Mouse (Mus musculus): ENCODE results near the gene Apom. TPM values are rescaled to one million over a fixed set of nuclear protein-coding genes. Genes with fewer than 3 reads are reported as not detected.
"Not testable (repeated sequence)": the region's sequence is repeated elsewhere in the genome, so short reads cannot be mapped to it uniquely, and the experiment has no call there.

The Apom gene
- total RNA-seq, 4 experiments from 2014 or later: not detected

DNA sequence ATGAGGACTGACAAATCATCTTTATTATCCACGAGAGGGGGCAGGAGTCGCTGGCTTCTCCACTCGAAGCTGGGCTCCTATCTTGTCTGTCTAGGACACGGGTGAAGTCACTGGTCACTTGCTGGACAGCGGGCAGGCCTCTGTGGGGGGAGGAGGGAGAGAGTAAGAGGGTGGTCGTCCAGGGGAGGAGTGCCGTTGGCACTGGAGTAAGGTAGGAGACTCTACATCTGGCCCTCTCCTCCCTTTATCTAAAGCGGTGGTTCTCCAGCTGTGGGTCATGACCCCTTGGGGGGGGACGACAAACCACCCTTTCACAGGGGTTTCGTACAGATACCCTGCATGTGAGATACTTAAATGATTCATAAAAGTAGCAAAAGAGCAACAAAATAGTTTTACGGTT is 2.9 kb downstream of the Apom start:
- DNase-seq (ENCODE audit: low spot score in 2 of 2): no peak

DNA sequence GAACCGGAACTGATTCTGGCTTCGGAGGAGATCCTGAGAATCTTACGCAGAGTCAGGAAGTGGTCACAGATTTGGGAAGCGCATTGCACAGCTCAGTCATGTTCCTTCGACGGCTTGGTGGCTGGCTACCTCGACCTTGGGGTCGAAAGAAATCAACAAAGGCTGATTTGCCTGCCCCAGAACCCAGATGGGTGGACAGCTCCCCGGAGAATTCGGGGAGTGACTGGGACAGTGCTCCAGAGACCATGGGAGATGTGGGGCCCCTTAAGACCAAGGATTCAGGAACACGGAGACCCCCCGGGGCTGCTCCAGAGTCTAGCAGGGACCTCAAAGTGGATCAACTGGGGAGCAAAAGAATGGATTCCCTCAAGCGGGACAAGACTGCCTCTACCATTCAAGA is 4.8 kb downstream of the Apom start:
- DNase-seq (ENCODE audit: low spot score in 2 of 2): no peak

DNA sequence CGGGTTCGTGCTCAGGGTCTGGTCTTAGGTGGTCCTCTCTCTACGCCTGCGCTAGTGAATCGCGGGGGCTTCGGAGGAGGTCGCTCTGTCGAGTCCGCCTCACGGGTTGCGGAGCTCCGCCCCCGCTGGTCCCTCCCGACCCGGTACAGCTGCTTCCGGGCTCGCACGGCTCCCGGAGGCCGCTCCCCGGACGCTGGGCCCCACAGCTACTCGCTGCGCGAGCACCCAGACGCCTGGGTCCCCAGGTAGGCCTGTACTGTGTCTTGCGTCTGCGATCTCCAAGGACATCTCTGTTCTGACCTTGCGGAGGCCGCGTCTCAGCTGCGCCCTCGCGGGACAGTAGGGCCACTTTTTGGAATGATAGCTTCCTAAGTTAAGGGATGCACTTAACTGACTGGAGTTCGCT is 5.6 kb downstream of the Apom start, which contains the start of gene D17H6S53E:
Gene D17H6S53E, plus strand, starts transcription at position 168 of the 406 bp plus-strand sequence.
- peak; percentile 56 to 66 for DNase-seq (ENCODE audit: low spot score in 2 of 2)

DNA sequence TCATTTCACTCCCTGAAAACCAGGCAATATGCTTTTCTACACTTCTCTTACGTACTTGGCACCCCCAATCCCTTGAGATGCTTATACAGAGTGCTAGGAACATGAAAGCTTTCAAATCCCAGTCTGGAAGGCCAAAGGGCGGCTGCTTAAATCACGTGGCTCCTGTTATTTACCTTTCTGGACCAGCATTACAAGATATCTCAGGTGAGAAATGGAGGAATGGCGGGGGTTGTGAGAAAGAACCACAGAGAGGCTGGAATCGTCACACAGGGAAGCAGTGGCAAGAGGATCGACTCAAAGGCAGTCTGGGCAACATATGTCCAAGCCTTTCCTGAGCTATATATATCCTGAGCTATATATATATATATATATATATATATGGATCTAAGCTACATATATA is 6.3 kb downstream of the Apom start:
- no peak for DNase-seq (ENCODE audit: low spot score in 2 of 2)

DNA sequence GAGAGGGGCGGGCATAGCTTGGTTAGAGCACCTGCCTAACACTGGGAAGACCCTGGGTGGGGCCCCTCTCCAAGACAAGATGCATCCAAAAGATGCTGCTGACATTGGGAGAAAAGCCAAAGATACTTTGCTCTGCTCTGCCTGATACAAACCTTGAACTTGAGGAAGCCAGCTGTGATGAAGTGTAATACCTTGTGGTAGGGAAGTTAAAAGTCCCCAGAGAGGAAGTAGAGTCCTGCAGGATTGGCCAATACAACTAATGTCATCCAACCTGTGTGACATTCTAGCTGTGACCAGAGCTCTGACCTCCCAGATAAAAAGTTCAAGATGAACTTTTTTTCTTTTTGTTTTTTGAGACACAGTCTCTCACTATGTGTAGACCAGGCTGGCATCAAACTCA is 6.8 kb downstream of the Apom start:
- no peak for DNase-seq (ENCODE audit: low spot score in 2 of 2)

DNA sequence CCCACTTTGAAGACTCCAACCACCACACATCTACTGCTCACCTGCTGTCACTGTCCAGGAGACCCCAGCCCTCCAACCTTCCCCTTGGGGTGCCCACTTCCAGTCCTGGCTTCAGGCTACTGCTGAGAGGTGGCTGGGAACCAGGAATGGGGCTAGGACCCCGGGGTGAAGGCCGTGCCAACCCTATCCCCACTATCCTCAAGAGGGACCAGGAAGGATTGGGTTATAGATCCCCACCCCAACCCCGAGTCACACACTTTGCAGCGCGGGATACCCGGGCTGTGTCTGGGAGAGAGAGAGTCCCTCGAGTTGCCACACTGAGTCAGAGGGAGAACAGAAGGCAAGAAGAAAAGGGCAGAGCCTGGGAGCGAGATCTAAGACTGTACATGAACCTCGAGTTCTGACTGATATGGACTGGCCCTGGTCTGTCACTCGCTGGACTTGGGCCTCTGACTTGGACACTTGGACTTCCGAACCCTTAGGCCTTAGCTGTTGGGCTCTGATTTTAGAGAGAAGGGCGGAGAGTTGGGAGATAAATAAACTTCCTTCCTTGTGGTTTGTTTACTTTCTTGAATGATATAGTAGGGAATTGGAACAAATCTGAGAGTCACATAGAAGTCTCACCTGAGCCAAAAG is 7.5 kb downstream of the Apom start:
- DNase-seq (ENCODE audit: low spot score in 2 of 2): not testable (repeated sequence)

DNA sequence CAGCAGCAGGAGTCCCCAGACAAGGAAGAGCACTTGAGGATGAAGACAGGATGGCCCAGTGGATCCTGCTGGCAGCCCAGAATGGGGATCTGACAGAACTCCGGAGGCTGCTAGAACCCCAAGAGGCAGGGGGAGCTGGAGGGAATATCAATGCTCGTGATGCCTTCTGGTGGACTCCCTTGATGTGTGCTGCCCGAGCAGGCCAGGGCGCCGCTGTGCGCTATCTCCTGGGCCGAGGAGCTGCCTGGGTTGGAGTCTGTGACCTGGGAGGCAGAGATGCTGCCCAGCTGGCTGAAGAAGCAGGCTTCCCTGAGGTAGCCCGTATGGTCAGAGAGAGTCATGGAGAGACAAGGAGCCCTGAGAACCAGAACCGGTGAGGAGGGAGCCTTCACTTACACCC is 8.6 kb downstream of the Apom start:
- DNase-seq (ENCODE audit: low spot score in 2 of 2): not testable (repeated sequence)

DNA sequence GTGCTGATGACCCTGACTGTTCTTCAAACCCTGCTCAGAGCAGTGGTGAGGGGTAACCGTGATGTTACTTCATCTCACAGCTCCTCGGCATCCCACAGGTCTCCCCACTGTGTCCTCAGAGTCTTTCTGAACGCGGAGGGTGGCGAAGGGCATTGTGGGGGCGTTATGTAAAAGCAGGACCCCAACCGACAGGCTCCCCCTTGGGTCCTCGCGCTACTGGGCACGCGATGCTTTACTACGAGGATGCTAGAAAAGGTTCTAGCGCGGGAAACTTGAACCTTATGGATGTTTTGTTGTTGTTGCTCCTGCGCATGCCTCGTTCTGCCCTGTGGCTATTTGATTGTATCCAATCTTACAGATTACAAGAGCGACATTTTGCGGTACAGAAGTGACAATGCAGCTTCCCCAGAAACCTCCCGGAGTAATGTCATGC is 10.0 kb downstream of the Apom start, which contains the start of gene Csnk2b:
Gene Csnk2b, minus strand, starts transcription at position 183 of the 433 bp plus-strand sequence.
- peak; percentile 59 to 68 for DNase-seq (ENCODE audit: low spot score in 2 of 2)

DNA sequence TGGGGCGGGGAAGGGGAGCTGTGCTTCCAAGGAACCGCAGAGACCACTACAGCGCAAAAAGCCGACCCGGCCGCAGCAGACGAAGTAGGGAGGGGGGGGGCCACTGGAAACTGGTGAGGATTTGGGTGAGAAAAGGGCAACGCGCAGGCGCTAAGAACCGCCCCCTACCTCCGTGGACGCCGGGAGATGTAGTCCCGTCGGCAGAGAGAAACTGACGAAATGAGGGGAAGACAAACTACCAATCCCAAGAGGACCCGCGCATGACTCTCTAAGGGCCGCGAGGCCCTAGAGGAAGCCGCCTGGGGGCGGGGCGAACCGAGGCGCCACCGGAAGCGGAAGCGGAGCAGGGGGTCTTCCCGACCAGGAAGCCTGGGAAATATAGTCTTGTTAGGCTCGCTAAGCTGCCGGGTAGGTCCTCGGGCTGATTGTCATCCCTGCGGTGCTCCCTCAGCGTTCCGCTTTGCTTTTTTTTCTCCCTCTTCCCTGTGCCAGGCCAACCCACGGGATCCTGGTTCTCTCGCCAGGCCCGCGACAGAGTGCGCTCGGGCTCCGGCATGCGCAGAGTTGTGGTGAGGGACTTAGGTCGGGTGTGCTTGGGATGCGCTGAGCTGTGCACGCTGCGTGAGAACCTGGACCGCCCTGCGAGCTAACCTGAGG is 10.6 kb downstream of the Apom start, which contains the start of gene Gpank1:
Gene Gpank1, plus strand, starts transcription at position 313 of the 657 bp plus-strand sequence.
- peak; percentile 91 to 99 for DNase-seq (ENCODE audit: low spot score in 2 of 2)

DNA sequence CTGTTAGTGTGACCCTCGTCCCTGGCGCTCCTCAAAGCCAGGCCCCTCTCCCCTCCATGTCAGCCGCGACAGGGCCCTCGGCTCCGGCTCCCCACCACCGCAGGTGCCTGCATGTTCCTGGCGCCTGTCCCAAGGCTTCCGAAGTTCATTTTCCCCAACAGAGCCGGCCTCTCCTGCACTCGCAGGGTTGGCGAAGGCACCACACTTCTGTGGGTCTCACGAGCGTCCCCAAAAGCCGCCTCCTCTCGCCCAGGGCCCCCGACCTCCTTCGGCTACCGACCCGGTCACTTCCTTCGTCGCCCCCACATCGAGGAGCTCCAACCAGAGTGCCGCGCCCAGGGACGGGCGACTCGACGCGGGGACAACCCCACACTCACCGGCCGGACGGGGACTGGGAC is 11.1 kb downstream of the Apom start:
- no peak for DNase-seq (ENCODE audit: low spot score in 2 of 2)

DNA sequence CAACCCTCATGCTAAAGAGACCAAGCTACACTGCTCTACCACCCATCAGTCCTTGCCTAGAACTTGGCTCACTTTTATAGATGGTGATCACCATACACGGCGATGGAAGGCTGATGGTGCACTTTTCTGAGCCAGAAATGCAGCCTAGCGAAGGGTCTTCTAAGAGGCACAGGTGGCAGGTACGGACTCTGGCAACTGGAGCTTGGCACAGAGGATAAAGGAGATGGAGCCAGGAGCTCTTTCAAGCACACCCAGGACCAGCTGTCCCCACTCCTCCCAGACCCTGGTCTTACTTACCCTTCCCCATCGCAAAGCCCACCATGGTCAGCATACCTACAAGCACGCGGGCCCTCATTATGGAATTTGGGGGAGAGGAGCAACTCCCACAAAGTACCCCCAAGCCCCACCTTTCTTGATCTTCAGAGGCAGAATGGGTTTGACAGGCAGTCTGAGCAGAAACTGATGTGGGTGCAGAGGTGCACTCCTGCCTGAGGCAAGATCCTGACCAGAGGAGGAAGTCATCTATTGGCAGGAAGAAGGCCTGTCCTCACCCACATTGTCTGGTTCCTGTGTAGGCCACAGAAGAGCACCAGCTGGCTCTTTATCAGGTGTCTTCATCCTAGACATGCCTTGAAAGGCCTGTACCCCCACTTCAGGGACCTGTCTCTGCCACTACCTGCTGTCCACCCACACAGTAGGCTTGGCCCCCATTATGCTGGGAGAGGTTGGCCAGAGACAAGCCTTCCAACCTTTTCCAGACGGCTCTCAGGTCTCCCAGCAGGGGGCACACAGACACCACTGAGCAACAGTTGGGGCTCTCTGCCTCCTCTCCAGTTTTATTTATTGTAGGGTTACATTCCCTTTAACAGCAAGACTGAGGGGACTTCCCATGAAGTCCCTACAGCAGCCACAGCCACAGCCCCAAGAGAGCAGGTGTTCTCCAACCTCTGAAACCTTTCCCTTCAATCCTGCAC is 16.5 kb downstream of the Apom start, which contains the start of gene Ly6g5b:
Gene Ly6g5b, minus strand, starts transcription at position 383 of the 974 bp plus-strand sequence.
- DNase-seq (ENCODE audit: low spot score in 2 of 2): no peak

DNA sequence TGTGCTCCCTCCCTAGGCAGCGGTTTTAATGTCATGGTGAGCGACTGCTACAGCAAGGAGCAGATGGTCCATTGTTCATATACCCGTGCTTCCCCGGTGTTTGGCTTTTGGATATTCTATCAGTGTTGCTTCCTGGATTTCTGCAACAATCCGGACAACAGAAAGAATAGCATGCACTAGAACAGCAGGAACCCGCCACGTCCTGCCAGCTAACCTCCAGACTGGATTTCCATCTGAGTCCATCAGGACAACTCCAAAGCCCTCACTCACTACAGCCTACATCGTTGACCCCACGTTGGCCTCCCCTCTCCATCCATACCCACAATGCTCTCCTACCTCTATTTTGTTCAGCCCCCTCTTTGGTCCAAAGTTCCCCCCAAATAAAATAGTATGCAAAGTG is 20.1 kb downstream of the Apom start:
- DNase-seq (ENCODE audit: low spot score in 2 of 2): no peak

DNA sequence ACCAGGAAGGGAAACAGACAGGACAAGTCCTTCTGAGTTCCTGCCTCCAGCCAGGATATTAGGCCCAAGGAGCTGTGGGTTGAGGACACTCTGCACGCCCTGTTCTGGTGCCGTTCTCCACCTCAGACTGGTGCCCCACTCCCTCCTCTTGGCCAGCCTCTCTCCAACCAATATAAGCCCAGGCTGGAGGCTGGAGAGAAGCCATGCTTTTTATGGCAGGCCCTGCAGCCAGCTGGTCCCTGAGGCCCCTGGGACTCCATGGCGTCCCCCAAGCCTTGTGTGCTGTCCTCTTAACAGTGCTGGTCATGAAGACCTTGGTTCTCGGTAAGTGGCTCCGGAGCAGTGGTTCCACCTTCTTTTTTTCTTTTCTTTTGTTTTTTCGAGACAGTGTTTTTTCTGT is 23.8 kb downstream of the Apom start, which contains the start of gene Ly6g5c:
Gene Ly6g5c, plus strand, starts transcription at position 183 of the 400 bp plus-strand sequence.
- DNase-seq (ENCODE audit: low spot score in 2 of 2): no peak

DNA sequence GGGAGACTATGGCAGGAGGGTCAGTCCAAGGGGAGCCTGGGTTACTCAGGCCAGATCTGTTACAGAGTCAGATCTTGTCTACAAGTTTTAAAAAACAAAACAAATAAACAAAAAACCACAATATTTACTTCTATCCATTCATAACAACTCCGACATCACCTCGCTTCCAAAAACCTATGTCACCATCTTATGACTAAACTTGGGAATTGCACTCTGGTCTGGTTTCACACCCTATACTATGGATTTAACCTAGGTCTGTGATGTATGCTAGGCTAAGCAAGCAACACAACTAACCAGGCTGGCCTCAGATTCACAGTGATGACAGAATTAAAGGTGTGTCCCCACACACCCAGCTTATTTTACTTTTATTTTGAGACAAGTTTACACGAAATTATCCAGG is 25.3 kb downstream of the Apom start:
- DNase-seq (ENCODE audit: low spot score in 2 of 2): no peak

DNA sequence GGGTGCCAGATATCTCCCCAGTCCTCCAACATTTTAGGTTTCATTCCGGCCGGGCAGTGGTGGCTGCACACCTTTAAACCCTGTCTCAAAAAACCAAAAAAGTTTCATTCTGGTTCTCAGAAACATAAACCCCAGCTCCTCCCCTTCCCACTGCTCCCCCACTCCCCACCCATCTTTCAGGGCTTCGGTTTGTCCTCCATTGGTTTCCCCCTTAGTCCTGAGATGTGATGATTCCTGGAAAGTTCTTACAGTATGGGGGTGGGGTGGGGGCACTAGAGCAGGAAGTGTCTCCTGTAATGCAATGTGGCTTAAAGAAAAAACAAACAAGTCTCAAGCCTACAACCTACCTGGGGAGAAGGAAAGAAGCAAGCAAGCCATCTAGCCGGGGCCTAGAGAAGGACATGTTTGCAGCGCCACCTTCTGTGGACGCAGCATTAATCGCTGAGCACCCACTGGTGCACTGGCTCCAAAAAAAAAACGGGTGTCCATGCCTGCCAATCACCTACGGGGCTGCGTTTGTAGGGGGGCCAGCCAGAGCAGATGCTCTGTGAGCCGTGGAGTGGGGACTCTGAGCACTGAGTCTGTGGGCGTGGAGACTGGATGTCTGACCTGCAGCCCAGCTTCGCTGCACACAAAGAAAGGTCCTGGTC is 26.0 kb downstream of the Apom start:
- DNase-seq (ENCODE audit: low spot score in 2 of 2): no peak

DNA sequence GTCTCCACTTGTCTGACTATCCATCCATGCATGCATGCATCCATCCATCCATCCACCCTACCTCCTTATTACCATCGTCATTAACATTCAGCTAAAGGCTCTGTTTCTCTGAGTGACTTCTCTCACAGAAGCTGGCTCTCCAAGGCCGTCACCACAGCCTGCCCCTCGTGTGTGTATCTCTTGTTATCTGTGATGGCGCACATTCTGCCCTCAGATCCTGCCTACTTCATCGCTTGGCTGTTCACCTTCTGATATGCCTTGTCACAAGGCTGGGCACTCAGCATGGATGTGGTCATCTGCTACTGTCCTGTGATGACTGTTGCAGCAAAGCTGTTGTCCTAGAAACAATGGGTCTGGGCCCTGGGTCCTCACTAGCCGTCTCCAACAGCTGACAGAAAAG is 27.1 kb downstream of the Apom start:
- no peak for DNase-seq (ENCODE audit: low spot score in 2 of 2)

DNA sequence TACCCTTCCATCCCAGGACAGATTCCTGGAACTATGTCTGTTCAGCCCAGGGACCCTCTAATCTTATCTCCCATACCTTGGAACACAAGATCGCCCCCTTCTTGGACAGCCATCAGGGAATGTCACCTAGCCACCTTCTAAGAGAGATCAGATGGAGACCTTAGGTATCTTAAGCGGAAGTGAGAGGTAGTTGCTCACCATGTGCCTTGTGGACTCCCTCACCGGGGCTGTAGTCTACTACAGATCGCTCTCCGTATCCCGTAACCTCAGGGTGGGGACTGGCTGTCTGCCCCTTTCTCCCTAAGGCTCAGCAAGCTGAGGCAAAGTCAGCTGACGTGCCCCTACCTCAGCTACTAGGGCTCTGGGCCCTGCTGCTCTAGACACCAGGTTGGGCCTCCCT is 27.8 kb downstream of the Apom start:
- no peak for DNase-seq (ENCODE audit: low spot score in 2 of 2)

DNA sequence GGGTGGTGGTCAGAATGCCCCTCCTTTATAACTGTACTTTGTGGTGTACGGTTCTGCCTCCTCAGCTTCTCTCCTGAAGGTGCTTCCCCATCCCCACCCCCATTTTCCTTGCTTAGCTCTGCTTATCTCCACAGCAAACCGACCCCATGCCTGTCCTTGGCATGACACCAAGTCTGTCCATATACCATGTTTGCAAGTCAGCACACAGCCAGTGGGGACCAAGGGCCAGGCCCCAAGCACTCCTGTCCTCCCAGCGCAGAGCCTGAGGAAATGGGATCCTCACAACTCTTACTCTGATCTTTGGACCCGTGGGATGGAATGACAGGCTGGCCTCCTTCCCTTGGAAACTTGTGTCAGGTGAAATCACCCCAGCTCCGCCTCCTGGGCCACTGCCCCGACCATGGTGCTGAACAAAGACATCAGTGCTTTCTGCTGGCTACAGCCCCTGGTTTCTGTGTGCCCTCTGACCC is 28.6 kb downstream of the Apom start:
- DNase-seq (ENCODE audit: low spot score in 2 of 2): no peak

DNA sequence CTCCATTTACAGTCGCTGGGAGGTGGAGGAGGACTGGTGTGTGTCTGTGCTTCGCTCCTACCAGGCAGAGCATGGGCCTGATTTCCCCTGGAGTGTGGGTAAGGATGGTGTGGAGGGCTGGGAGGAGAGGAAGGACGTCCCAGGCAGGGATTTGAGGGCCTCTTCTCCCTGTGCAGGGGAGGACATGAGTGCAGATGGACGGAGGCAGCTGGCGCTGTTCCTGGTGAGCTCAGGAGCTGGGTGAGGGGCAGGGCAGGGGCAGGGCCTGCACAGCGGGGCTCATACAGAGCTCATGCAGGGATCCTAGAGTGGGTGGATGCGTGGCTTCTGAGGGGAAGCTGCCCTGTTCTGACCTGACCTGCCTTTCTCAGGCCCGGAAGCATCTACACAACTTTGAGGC is 29.6 kb downstream of the Apom start:
- DNase-seq (ENCODE audit: low spot score in 2 of 2): no peak

DNA sequence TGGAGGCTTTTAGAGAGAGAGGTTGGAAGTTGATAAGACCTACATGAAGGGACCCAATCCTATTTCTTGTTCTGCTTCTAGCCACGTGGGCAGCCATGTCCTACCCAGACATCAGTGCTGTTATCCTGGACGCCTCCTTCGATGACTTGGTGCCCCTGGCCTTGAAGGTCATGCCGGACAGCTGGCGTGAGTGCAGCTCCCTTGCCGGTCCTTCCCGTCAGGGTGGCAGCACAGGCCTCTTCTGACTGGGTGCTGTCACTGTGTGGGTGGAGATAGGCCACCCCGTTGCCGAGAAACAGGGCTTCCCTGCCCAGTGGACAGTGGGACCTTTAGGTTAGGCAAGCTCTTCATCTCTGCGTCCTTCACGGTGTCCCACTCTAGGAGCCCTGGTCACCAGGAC is 30.7 kb downstream of the Apom start:
- DNase-seq (ENCODE audit: low spot score in 2 of 2): no peak

DNA sequence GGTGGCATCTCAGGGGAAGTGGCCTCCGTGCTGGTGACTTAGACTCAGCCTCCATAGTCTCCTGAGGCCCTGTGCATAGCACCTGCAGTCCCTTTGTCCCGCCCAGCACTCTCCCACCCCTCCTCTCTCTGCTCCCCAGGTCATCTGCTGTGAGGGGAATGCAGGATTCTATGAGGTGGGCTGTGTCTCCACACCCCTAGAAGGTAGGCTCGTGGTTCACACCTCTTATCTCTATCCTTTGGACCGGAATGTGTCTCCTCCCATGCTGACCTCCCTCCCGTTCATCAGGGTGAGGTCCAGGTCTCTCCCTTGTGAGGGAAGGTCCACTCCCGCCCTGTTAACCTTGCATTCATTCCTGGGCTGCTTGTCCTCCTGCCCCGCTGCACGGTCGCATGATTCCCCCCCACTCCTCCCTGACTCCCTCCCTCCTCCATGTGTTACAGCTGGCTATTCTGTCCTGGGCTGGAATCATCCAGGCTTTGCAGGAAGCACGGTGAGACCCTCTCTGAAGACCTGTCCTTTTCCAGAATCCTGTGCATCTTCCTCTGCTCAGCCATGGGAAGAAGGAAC is 31.6 kb downstream of the Apom start:
- no peak for DNase-seq (ENCODE audit: low spot score in 2 of 2)
